Mouse (Mus musculus) erythroblast, embryonic 14.5 days (primary cell): ENCODE results near the gene Agap1.

Experiments used
- GATA1 ChIP-seq: IDR thresholded peaks from 2 replicates; pipeline ENCODE4 v1.6.1; 2012; ENCODE audit warnings: low read length, inconsistent platforms, mixed read lengths
- TAL1 ChIP-seq: IDR thresholded peaks from 3 replicates; pipeline ENCODE4 v1.6.1; 2012; ENCODE audit warnings: low read length, inconsistent platforms, mixed read lengths

DNA sequence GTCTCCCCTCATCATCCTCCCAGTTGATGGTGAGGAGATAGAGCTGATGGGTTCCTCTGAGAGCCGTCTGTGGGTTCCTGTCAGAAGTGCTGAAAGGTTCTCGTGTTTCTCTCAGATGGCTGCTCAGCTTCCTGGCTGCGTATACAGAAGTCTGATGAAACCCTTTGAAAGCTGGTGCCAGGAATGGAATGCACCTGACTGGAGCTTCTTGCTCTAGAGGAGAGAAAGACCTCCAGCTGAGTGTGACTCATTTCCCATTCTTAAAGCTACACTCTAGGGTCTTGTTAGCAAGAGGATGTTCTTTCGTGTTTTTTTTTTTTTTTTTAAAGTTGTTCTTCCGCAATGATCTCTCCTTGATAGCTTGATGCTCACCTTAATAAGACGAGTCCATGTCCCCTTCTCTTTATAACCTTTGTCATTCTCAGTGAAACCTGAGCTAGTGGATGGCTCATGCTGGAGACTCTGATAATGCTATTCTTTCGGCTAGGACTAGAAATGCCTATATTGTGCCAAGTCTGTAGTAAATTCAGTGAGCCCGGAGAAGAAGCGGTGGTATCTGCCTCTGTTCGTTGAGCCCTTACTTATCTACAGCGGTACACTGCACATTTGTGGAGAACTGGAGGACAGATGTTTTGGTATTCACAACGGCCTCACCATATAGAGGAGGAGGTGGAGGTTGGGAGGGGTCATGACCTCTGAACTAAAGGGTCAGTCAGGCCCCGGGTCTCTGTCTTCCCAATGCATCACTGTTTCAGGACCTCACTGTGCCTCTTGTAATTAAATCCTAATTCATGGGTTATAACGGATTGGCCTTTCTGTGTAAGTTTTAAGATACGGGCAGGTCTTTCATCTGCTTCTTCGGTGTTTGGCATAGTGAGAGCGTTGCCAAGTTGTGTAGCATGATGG is 2.8 kb downstream of the Agap1 start:
- no peak for TF ChIP-seq GATA1
- TF ChIP-seq TAL1 = no peak
